Mouse (Mus musculus): Measurements from ENCODE around the gene Blmh.

DNA sequence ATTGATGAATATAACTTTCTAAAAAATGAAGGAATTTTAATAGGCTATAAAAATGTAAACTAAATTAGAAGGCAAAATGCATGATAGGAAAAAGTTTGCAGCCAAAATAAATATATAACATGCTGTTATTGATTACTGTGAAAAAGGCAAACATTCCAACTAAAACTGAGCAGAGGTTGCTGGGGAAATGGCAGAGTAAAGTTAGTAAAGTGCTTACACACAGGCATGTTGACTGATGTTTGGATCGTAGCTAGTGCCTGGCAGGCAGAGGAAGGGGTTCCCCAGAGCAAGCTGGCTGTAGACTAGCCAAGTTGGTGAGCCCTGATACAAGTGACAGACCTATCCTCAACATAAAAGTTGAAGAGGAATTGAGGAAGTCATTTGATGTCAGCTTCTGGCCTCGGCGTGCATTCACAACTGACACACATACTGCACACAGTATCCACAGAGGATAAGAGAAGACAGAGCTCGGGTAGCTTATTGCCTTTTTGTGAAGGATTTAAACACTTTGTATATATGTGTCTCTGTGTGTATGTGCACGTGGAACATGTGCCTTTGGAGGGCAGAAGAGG, 57.0 kb downstream of the Blmh start:
- TF ChIP-seq EP300 (optimal IDR thresholded peaks at IDR 0.05) (no peak), CTCF (IDR thresholded peaks at IDR 0.05; ENCODE audit: low read depth) (no peak)
